Mouse (Mus musculus) erythroblast, embryonic 14.5 days (primary cell): ENCODE results near the gene Alg12. TPM values are rescaled to one million over a fixed set of nuclear protein-coding genes. Genes with fewer than 3 reads are reported as not detected.

ENCODE experiments used
- H3K27me3 ChIP-seq: 2 replicates; pipeline ENCODE4 v1.6.1; 2012; ENCODE audit warnings: inconsistent platforms; ENCODE audit not compliant: control insufficient read depth
- H3K36me3 ChIP-seq: 2 replicates; pipeline ENCODE4 v1.6.1; 2012; ENCODE audit warnings: mild to moderate bottlenecking, inconsistent platforms; ENCODE audit not compliant: control insufficient read depth
- H3K4me1 ChIP-seq: 2 replicates; pipeline ENCODE4 v1.6.1; 2012; ENCODE audit warnings: inconsistent platforms; ENCODE audit not compliant: control insufficient read depth
- H3K4me3 ChIP-seq: replicated peaks from 2 replicates; pipeline ENCODE3; 2012; ENCODE audit warnings: moderate library complexity, mild to moderate bottlenecking, inconsistent platforms
- H3K9me3 ChIP-seq: 2 replicates; pipeline ENCODE4 v1.6.1; 2012; ENCODE audit warnings: low read length, inconsistent platforms, mixed read lengths; ENCODE audit not compliant: control insufficient read depth
- GATA1 ChIP-seq: IDR thresholded peaks from 2 replicates; pipeline ENCODE4 v1.6.1; 2012; ENCODE audit warnings: low read length, inconsistent platforms, mixed read lengths
- TAL1 ChIP-seq: IDR thresholded peaks from 3 replicates; pipeline ENCODE4 v1.6.1; 2012; ENCODE audit warnings: low read length, inconsistent platforms, mixed read lengths
- polyA plus RNA-seq: library from polyadenylated mRNA; stranded (reverse); fragments of >175 nt; gene quantifications from 2 replicates; pipeline ENCODE4 v1.2.3, GENCODE M21; 2012

Gene Alg12
- polyA plus RNA-seq, 1 experiment, result 0.16 TPM

- Histone ChIP-seq H3K27me3 (no peaks in the 10 kb centered on the region), H3K4me3 (no peak overlapping the region), H3K9me3 (no peaks in the 10 kb centered on the region), H3K36me3 (peaks cover 31% of the 10 kb centered on the region), H3K4me1 (peaks cover 2% of the 10 kb centered on the region; the same call in 1 of the 2 replicates)
- no peak for TF ChIP-seq TAL1
- no peak for TF ChIP-seq GATA1
These were observed 9.9 kb upstream of the Alg12 start for GRCm38 (mm10) chr15:88828800-88829705.

GRCm38 (mm10) chr15:88827991-88828799, 9.1 kb upstream of the Alg12 start:
- TF ChIP-seq GATA1, result no peak
- TF ChIP-seq TAL1, result no peak
- Histone ChIP-seq H3K9me3 (no peaks in the 10 kb centered on the region), H3K27me3 (no peaks in the 10 kb centered on the region), H3K36me3 (peaks cover 40% of the 10 kb centered on the region), H3K4me1 (peaks cover 2% of the 10 kb centered on the region; the same call in 1 of the 2 replicates), H3K4me3 (no peak overlapping the region)

- TF ChIP-seq GATA1 (no peak), TAL1 (no peak)
- H3K27me3 ChIP-seq, result no peaks in the 10 kb centered on the region
- H3K4me3 ChIP-seq, result no peak overlapping the region
- peaks cover 47% of the 10 kb centered on the region for H3K36me3 ChIP-seq
- no peaks in the 10 kb centered on the region for H3K9me3 ChIP-seq
- peaks cover 2% of the 10 kb centered on the region; the same call in 1 of the 2 replicates for H3K4me1 ChIP-seq
These were observed 8.3 kb upstream of the Alg12 start for GRCm38 (mm10) chr15:88827466-88827865.

GRCm38 (mm10) chr15:88823376-88823775, 4.3 kb upstream of the Alg12 start:
- H3K27me3 ChIP-seq, result no peaks in the 10 kb centered on the region
- H3K9me3 ChIP-seq, result no peaks in the 10 kb centered on the region
- H3K4me1 ChIP-seq, result peaks cover 22% of the 10 kb centered on the region
- no peak overlapping the region for H3K4me3 ChIP-seq
- H3K36me3 ChIP-seq, result peaks cover 60% of the 10 kb centered on the region
- no peak for TF ChIP-seq GATA1
- TF ChIP-seq TAL1, result no peak

- H3K4me3 ChIP-seq, result no peak overlapping the region
- no peaks in the 10 kb centered on the region for H3K27me3 ChIP-seq
- no peak for TF ChIP-seq GATA1
- no peak for TF ChIP-seq TAL1
- no peaks in the 10 kb centered on the region for H3K9me3 ChIP-seq
- peaks cover 30% of the 10 kb centered on the region for H3K4me1 ChIP-seq
- H3K36me3 ChIP-seq, result peaks cover 60% of the 10 kb centered on the region
These were observed 3.4 kb upstream of the Alg12 start for GRCm38 (mm10) chr15:88822513-88822912.

GRCm38 (mm10) chr15:88821403-88821802, 2.3 kb upstream of the Alg12 start:
- Histone ChIP-seq H3K27me3 (no peaks in the 10 kb centered on the region), H3K9me3 (no peaks in the 10 kb centered on the region), H3K36me3 (peaks cover 59% of the 10 kb centered on the region), H3K4me3 (no peak overlapping the region), H3K4me1 (peaks cover 32% of the 10 kb centered on the region)
- TF ChIP-seq GATA1 (no peak), TAL1 (no peak)

- H3K36me3 ChIP-seq, result peaks cover 59% of the 10 kb centered on the region
- peaks cover 32% of the 10 kb centered on the region for H3K4me1 ChIP-seq
These were observed 787 bp upstream of the Alg12 start for GRCm38 (mm10) chr15:88819906-88820303.

GRCm38 (mm10) chr15:88815196-88815700, 3.9 kb downstream of the Alg12 start:
- Histone ChIP-seq H3K36me3 (peaks cover 58% of the 10 kb centered on the region), H3K4me3 (no peak overlapping the region), H3K9me3 (no peaks in the 10 kb centered on the region), H3K4me1 (peaks cover 23% of the 10 kb centered on the region), H3K27me3 (no peaks in the 10 kb centered on the region)
- TF ChIP-seq GATA1 (no peak), TAL1 (no peak)

More at GRCm38 (mm10) chr15:88819906-88820303, 787 bp upstream of the Alg12 start:
- Histone ChIP-seq H3K4me3 (peak overlapping the region; percentile 78), H3K9me3 (no peaks in the 10 kb centered on the region), H3K27me3 (no peaks in the 10 kb centered on the region)
- no peak for TF ChIP-seq GATA1
